Mouse (Mus musculus) C2C12 (cell line): ENCODE measurements around the gene Inpp5d.

ENCODE experiments used
- CEBPB ChIP-seq: IDR thresholded peaks from one replicate; pipeline ENCODE4 v1.6.1; 2011; ENCODE audit warnings: low read depth, mild to moderate bottlenecking, control low read depth, moderate library complexity
- CTCF ChIP-seq: IDR thresholded peaks from one replicate; pipeline ENCODE4 v1.5.1; 2011; ENCODE audit not compliant: control insufficient read depth, insufficient read depth, insufficient read length
- FOSL1 ChIP-seq: IDR thresholded peaks from one replicate; pipeline ENCODE4 v1.8.0; 2011; ENCODE audit warnings: mild to moderate bottlenecking, low read length; ENCODE audit not compliant: poor library complexity, insufficient read depth, severe bottlenecking
- MAX ChIP-seq: IDR thresholded peaks from one replicate; pipeline ENCODE4 v1.6.1; 2011; ENCODE audit warnings: mild to moderate bottlenecking, control low read depth
- MYOD1 ChIP-seq: IDR thresholded peaks from one replicate; pipeline ENCODE4 v1.6.1; 2011; ENCODE audit warnings: low read depth; ENCODE audit not compliant: control insufficient read depth, insufficient read length
- MYOG ChIP-seq: IDR thresholded peaks from one replicate; pipeline ENCODE4 v1.6.1; 2011; ENCODE audit not compliant: control insufficient read depth, insufficient read length; ENCODE audit errors: extremely low read depth
- USF1 ChIP-seq: IDR thresholded peaks from one replicate; pipeline ENCODE4 v1.6.1; 2011; ENCODE audit warnings: low read depth, mild to moderate bottlenecking, control low read depth, moderate library complexity

- TF ChIP-seq MAX, result no peak
- no peak for TF ChIP-seq CTCF
- TF ChIP-seq CEBPB, result no peak
- TF ChIP-seq MYOG, result no peak
- no peak for TF ChIP-seq USF1
- TF ChIP-seq MYOD1, result no peak
- no peak for TF ChIP-seq FOSL1
These were observed 89.7 kb downstream of the Inpp5d start for GRCm38 (mm10) chr1:87709661-87710270.
